Mouse (Mus musculus) spleen, adult 2 months (tissue): ENCODE measurements at regions not wholly inside any gene's neighbourhood (a gene's known extent, or its start where the extent isn't known, plus 50 kb on each side); places are given as distances from the start of the nearest gene placed in this dataset.

Experiments used
- DNase-seq, 2 experiments: peaks; one replicate each; pipeline versions ENCODE4 v3.0.0 to v3.0.0-alpha.2; 2012 to 2021; ENCODE audit warnings: low spot score in 2 of 2, low read depth in 1 of 2
- H3K27ac ChIP-seq: fragments of 200-500 bp; 2 replicates; pipeline ENCODE4 v1.5.1; 2012; ENCODE audit warnings: low read length, inconsistent platforms; ENCODE audit not compliant: insufficient read depth
- H3K27me3 ChIP-seq: fragments of 200-500 bp; 2 replicates; pipeline ENCODE4 v1.6.1; 2012; ENCODE audit warnings: mild to moderate bottlenecking, moderate library complexity, low read length, inconsistent platforms; ENCODE audit not compliant: control insufficient read depth, insufficient read depth
- H3K36me3 ChIP-seq: fragments of 200-500 bp; 2 replicates; pipeline ENCODE4 v1.6.1; 2012; ENCODE audit warnings: mild to moderate bottlenecking, low read length, inconsistent platforms; ENCODE audit not compliant: control insufficient read depth, insufficient read depth
- H3K4me1 ChIP-seq: fragments of 200-500 bp; 2 replicates; pipeline ENCODE4 v1.6.1; 2011; ENCODE audit warnings: inconsistent platforms; ENCODE audit not compliant: control insufficient read depth, insufficient read depth, insufficient read length
- H3K4me3 ChIP-seq: fragments of 200-500 bp; 2 replicates; pipeline ENCODE4 v1.5.1; 2011; ENCODE audit warnings: mild to moderate bottlenecking, inconsistent platforms; ENCODE audit not compliant: insufficient read depth, insufficient read length; ENCODE audit errors: extremely low read depth
- CTCF ChIP-seq: fragments of 200-500 bp; IDR thresholded peaks from 2 replicates; pipeline ENCODE4 v1.5.1; 2011; ENCODE audit warnings: mild to moderate bottlenecking, inconsistent platforms; ENCODE audit not compliant: insufficient read depth, insufficient read length, insufficient replicate concordance; ENCODE audit errors: extremely low read depth
- POLR2A ChIP-seq: fragments of 200-500 bp; IDR thresholded peaks from 2 replicates; pipeline ENCODE4 v1.6.1; 2011; ENCODE audit warnings: low read depth, low read length, inconsistent platforms
- WGBS: fragments of 180-500 bp; shearing (Covaris S2); methylation state at CpG from one replicate; pipeline ENCODE4 v1.1.7; 2018; 5-methylcytosine and 5-hydroxymethylcytosine counted together

DNA sequence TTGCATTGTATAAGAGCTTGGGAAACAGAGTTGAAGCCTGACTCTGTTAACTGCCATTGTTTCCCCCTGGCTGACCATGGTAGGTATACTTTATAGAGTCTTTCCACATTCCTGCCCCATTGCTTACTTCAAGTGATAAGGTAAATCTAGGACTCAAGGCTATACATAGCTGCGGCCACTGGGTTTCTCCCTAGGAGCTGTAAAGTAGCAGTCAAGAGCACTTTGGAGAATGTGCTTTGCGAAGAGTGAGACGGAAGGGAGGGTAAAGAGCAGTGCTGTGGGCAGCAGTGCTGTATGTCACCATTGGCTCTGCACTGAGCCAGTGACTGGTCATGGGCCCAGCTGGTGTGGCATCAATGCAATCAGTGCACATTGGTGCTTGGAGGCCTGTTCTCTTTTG lies 240.1 kb downstream of the Rnd3 start:
- Histone ChIP-seq H3K27ac (no peak overlapping the region), H3K4me3 (no peak overlapping the region), H3K4me1 (no peaks in the 10 kb centered on the region), H3K27me3 (no peaks in the 10 kb centered on the region), H3K36me3 (no peaks in the 10 kb centered on the region)
- WGBS, result 93% methylated on average over 3 of the region's 3 CpGs
- DNase-seq, result no peak
- TF ChIP-seq POLR2A (no peak), CTCF (no peak)

DNA sequence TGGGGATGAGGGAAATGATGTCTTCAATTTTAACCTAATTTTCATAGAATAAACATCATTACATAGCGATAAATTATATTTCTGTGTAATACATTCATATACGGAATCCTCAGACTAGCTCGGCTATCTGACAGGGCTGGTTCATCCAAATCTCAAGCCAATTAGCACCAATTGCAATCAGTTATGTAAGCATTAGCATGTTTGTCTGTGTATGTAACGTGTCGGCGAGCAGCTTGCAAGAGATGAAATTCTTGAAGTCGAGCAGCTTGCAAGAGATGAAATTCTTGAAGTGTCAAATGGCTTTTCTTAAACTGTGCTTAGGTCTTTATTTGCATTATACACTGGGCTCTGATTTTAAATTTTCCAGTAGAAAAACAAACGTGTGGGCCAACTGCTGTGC lies 246.2 kb downstream of the Rnd3 start:
- TF ChIP-seq CTCF (no peak), POLR2A (no peak)
- Histone ChIP-seq H3K27ac (no peak overlapping the region), H3K27me3 (no peaks in the 10 kb centered on the region), H3K36me3 (no peaks in the 10 kb centered on the region), H3K4me1 (no peaks in the 10 kb centered on the region), H3K4me3 (no peak overlapping the region)
- WGBS, result 91% methylated on average over 8 of the region's 8 CpGs
- no peak for DNase-seq

DNA sequence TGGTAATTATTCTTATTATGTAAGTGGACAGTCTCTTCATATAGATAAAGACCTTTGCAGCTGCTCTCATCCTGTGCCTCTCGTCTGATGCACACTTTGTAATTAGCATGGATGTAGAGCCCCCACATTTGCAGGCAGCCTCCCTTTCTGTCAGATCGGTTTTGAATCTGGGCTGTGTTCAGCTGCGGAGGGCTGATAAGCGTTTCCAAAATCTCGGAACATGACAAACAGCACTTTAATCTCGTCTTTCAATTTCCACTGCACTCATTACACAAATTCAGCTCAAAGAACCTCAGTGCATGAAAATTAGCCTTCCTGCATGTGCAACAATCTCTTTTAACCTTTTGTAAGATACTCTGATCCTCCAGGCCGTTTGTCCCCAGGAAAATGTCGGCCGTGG lies 246.7 kb downstream of the Rnd3 start:
- WGBS, result 92% methylated on average over 9 of the region's 9 CpGs
- no peak for DNase-seq
- Histone ChIP-seq H3K4me3 (no peak overlapping the region), H3K4me1 (no peaks in the 10 kb centered on the region), H3K27me3 (no peaks in the 10 kb centered on the region), H3K27ac (no peak overlapping the region), H3K36me3 (no peaks in the 10 kb centered on the region)
- TF ChIP-seq CTCF (no peak), POLR2A (no peak)

DNA sequence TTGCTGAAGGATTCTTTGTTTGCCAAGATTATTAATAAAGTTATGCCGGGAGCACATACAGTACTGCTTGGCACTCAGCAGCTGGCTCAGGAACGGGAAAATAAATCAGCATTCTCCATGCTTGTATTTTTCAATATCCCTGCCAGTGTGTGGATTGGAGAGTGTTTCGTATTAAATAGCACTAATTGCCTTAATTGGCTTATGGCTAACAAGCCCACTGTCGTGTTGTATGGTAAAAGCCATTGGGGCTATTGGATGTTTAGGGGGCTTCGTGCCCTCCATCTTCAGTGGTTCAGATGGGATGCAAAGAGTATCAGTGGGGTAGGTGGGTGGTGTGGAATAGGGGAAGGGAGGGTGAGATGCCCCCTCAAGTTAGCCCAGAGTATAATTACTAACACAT lies 259.9 kb downstream of the Rnd3 start:
- Histone ChIP-seq H3K36me3 (no peaks in the 10 kb centered on the region), H3K27ac (no peak overlapping the region), H3K27me3 (no peaks in the 10 kb centered on the region), H3K4me1 (no peaks in the 10 kb centered on the region), H3K4me3 (no peak overlapping the region)
- no peak for DNase-seq
- no peak for TF ChIP-seq POLR2A
- TF ChIP-seq CTCF, result no peak
- 89% methylated on average over 5 of the region's 5 CpGs for WGBS

DNA sequence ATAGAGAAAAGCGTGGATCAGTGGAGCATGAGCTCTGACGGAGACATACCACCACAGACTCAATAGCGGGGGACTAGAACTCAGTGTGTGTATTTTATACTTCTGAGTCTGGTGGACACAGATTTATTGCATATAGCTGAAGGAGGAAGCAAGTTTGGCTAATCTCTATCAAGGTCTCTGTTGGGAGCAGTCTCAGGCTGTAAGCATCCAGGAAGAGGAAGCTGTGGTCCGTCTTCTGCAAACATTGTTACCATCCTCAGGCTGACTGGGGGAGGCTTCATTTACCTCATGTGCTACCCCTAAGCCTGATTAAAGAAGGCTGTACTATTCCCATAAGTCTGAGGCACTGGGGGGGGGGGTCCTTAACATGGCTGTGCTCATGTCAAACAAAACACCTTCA lies 261.0 kb downstream of the Rnd3 start:
- H3K27ac ChIP-seq, result no peak overlapping the region
- H3K4me3 ChIP-seq, result no peak overlapping the region
- H3K27me3 ChIP-seq, result no peaks in the 10 kb centered on the region
- H3K36me3 ChIP-seq, result no peaks in the 10 kb centered on the region
- no peaks in the 10 kb centered on the region for H3K4me1 ChIP-seq
- WGBS, result 20% methylated on average over 4 of the region's 4 CpGs
- DNase-seq, result no peak
- TF ChIP-seq POLR2A, result no peak
- no peak for TF ChIP-seq CTCF

DNA sequence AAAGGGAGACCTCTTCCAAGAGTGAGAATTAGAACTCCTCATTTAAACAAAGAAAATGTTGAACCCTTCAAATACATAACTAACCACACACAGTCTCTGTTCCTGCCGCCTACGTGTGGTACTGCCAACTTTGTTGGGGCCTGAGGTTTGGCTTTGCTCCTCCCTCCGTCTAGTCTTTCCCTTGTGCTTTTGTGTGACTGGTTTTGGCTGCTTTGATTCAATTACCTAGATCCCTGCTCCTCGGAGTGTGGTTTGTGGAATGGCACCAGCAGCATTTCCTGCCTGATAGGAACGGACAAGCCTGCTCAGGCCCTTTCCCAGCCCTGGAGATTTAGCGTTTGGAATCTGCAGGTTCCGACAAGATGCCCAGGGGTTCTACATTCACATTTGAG lies 263.0 kb downstream of the Rnd3 start:
- Histone ChIP-seq H3K36me3 (no peaks in the 10 kb centered on the region), H3K27ac (no peak overlapping the region), H3K4me3 (no peak overlapping the region), H3K27me3 (no peaks in the 10 kb centered on the region), H3K4me1 (no peaks in the 10 kb centered on the region)
- no peak for DNase-seq
- WGBS, result 55% methylated on average over 7 of the region's 7 CpGs
- TF ChIP-seq POLR2A, result no peak
- no peak for TF ChIP-seq CTCF

DNA sequence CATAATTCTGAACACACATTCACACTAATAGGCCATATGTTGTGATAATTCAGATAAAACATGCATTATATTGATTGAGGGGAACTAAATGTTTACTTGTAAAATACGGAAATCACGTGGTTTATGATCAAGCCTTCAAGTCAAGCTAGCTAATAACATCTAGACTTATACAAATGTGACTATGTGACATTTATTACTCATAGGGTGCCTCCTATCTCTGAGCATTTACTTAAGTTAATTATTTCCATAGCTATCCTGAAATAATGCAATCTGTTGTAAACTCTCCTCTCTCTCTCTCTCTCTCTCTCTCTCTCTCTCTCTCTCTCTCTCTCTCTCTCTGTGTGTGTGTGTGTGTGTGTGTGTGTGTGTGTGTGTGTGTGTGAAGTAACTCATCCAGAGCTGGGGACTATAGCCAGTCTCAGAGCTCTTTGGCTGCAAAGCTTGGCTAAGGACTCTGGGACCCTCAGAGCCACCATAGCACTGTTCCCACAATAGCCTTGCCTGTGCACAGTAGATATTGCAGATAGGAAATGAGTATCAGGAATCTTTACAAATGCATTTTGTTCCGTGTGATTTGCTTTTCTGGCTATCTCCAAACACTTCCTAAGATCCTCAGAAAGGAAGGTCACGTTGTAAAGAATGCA lies 263.5 kb downstream of the Rnd3 start:
- Histone ChIP-seq H3K4me3 (no peak overlapping the region), H3K4me1 (no peaks in the 10 kb centered on the region), H3K27me3 (no peaks in the 10 kb centered on the region), H3K36me3 (no peaks in the 10 kb centered on the region), H3K27ac (no peak overlapping the region)
- no peak for DNase-seq
- no peak for TF ChIP-seq CTCF
- 80% methylated on average over 4 of the region's 4 CpGs for WGBS

DNA sequence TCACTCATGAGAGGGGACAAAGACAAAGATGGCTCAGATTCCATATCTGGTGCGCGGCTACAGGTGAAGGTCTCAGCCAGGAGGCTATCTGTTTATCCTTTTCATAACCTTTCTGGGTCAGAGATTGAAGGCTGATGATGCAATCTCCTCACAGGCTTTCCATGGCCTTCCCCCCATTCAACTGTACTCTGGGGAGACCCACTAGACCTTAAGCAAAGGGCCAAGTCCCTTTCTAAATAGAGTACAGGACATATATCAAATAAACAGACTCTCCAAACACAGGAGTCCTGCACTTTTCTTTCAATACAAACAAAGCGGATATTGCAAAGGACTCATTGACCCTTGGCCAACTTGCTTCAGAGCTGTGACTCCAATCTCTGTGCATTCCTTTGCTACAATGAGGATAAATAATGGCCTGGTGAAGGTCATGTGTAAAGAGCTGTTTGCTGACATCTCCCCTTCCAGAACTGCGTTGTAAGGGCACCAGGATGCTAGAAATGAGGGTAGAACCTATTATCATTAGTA lies 267.3 kb downstream of the Rnd3 start:
- no peaks in the 10 kb centered on the region for H3K27me3 ChIP-seq
- no peak overlapping the region for H3K27ac ChIP-seq
- no peak overlapping the region for H3K4me3 ChIP-seq
- DNase-seq, result no peak
- TF ChIP-seq CTCF (no peak), POLR2A (no peak)
- no peaks in the 10 kb centered on the region for H3K36me3 ChIP-seq
- WGBS, result 91% methylated on average over 4 of the region's 4 CpGs
- H3K4me1 ChIP-seq, result no peaks in the 10 kb centered on the region
